ENCODE assay signal across 8 mouse cellular contexts in the genomic region with DNA sequence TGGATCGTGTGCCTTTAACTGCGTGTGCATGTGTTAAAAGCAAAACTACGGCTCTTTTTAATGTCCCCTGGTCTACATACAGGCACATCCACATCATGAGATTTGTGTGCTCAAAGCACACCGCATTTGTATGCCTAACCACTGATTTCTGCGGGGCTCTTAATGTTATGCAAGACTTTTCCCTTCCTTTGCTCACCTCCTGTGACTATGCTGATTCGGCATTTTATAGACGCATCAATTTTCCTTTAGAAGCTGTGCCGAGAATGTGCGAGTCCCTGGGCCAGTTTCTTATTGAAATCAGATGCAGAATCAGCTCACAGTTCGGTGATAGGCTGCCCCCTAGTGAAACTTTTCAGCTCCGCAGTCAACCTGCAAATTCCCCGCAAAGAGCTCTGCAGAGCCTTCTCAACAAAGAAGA.
DNase-seq lines count a peak whose midpoint lies in the region; ATAC-seq and TF ChIP-seq lines count a peak whose summit lies in the region.

No protein-coding gene starts in this region.

- TF ChIP-seq CTCF in Patski (IDR thresholded peaks at IDR 0.05): peak; percentile 97

- peak; percentile 73 for ATAC-seq in Patski
- ATAC-seq in hindbrain, embryonic 16.5 days: peak; percentile 90

- peak overlapping the region; percentile 36 for H3K4me3 ChIP-seq in hindbrain, embryonic 16.5 days (ENCODE audit: low read length)

- CTCF ChIA-PET in Patski (lab: Charles Lee): interaction anchor here (0.6 to 2.2 kb wide), 19 partner anchors 8 to 1036 kb away, joined by 3 to 12 read pairs (median 4); partner anchors contain the start of gene Itgb6

- POLR2A ChIA-PET in Patski (lab: Charles Lee): interaction anchor here (0.5 to 0.7 kb wide), 3 partner anchors 583 to 1239 kb away, joined by 3 read pairs; no protein-coding TSS in a partner anchor

- H3K9ac ChIP-seq in hindbrain, embryonic 16.5 days (ENCODE audit: low read depth, low read length): peak overlapping the region; percentile 33

- peaks cover 8% of the 10 kb centered on the region for H3K4me1 ChIP-seq in hindbrain, embryonic 16.5 days (ENCODE audit: control insufficient read depth, insufficient read depth, low read depth, low read length)

- in situ Hi-C loops in Patski (cut with MboI; ENCODE audit: low pct_unique_long_range_greater_than_20kb): loop anchor here (5.0 to 10.0 kb wide), 2 partner anchors 650 to 702 kb away; no protein-coding TSS in a partner anchor

- 3% methylated on average over 12 of the region's 12 CpGs for WGBS in hindbrain, embryonic 16.5 days

- no peaks in the 10 kb centered on the region for H3K9me3 ChIP-seq in hindbrain, embryonic 16.5 days (ENCODE audit: control insufficient read depth, low read length)

- no peaks in the 10 kb centered on the region for H3K36me3 ChIP-seq in hindbrain, embryonic 16.5 days (ENCODE audit: control insufficient read depth, insufficient read depth, low read length)

- no peaks in the 10 kb centered on the region for H3K27me3 ChIP-seq in Patski
- no peaks in the 10 kb centered on the region for H3K27me3 ChIP-seq in hindbrain, embryonic 16.5 days (replicated peaks; ENCODE audit: control insufficient read depth, insufficient read depth, low read length)

- peak; percentile 31 for DNase-seq in Patski (ENCODE audit: low read depth, low spot score)
- peak; percentile 93 to 94 for DNase-seq in cerebellum, postnatal 14 days
- DNase-seq in gastrocnemius, adult 18-20 months (ENCODE audit: low spot score): peak; percentile 92
- peak; percentile 83 for DNase-seq in left cerebral cortex, adult 11 months (ENCODE audit: low spot score)
- DNase-seq in lung, postnatal 4 days: peak; percentile 78 to 89
- DNase-seq in right cerebral cortex, adult 18-20 months: peak; percentile 90
- DNase-seq in urinary bladder, adult 2 months (ENCODE audit: low spot score): peak; percentile 62

- H3K27ac ChIP-seq in hindbrain, embryonic 16.5 days (ENCODE audit: low read depth, low read length): peak overlapping the region; percentile 64

- peak overlapping the region; percentile 57 for H3K4me2 ChIP-seq in hindbrain, embryonic 16.5 days (ENCODE audit: low read length)

Comparison
In these comparisons a context has a peak if more than half of its experiments do, and no peak if none do; other contexts are left out.
1. Peak in every context shown above with its lines: DNase-seq, ATAC-seq, H3K4me3 ChIP-seq and H3K27ac ChIP-seq.
2. DNase-seq: peak in every context shown above with its lines; median percentile 94 in cerebellum, postnatal 14 days; 92 in gastrocnemius, adult 18-20 months; 90 in right cerebral cortex, adult 18-20 months; 84 in lung, postnatal 4 days; 83 in left cerebral cortex, adult 11 months; 62 in urinary bladder, adult 2 months; 31 in Patski.